17 mouse cellular contexts compared by ENCODE assay signal in the genomic region with DNA sequence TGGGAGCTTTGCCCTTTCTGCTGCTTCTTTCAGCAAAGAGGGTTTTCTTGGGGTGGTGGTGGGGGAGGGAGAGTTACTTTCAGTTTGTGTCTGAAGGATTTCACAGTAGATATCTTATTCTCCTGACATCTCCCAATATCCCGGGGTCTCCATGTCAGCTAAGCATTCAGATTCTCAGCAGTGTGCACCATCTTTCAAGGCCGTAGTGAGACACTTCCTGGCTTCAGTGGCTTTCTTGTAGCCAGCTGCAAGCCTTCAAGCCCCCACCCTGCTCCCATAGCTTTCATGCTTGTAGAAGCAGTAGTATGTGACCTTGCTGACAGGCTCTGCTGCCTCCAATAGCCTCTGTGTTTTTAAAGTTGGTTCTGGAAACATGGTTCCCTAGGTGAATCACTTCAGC. TPM values are rescaled to one million over a fixed set of nuclear protein-coding genes. Genes with fewer than 3 reads are reported as not detected.
A peak's percentile ranks its signal among the peaks of the same experiment; 100 is the strongest.
DNase-seq lines count a peak whose midpoint lies in the region; ATAC-seq and TF ChIP-seq lines count a peak whose summit lies in the region.
"Not testable (repeated sequence)": the region's sequence is repeated elsewhere in the genome, so short reads cannot be mapped to it uniquely, and the experiment has no call there.
"Had no signal": no experiment of that assay in that cellular context is flagged by ENCODE, and none has a peak within 500 bp of the region (broad histone marks: within the 10 kb centered on the region; RNA-seq: fewer than 3 reads in every experiment).

No protein-coding gene starts in this region.

- not testable (repeated sequence) for H3K27me3 ChIP-seq in kidney, postnatal 0 days (ENCODE audit: insufficient read depth, low read length); thymus, adult 2 months (ENCODE audit: control insufficient read depth, insufficient read depth, low read length)

- not testable (repeated sequence) for H3K4me2 ChIP-seq in kidney, postnatal 0 days (ENCODE audit: low read length)

- not testable (repeated sequence) for TF ChIP-seq POLR2A in thymus, adult 2 months (IDR thresholded peaks at IDR 0.05; ENCODE audit: control insufficient read depth, extremely low read depth, insufficient read depth, low read length, poor library complexity)

- not testable (repeated sequence) for H3K9me3 ChIP-seq in kidney, postnatal 0 days (replicated peaks; ENCODE audit: low read length)

- not testable (repeated sequence) for H3K36me3 ChIP-seq in kidney, postnatal 0 days (ENCODE audit: insufficient read depth, low read length); thymus, adult 2 months (ENCODE audit: control insufficient read depth, insufficient read depth, low read length)

- DNase-seq in heart, adult 11 months: peak; percentile 67
- peak; percentile 9 for DNase-seq in kidney, postnatal 0 days (ENCODE audit: low spot score)
- DNase-seq in thymus, adult 2 months: peak; percentile 12
- DNase-seq in thymus, postnatal 10 days (ENCODE audit: low spot score in 2 of 2): peak; percentile 8 to 13
- peak; percentile 49 for DNase-seq in thymus, postnatal 25 days
- peak; percentile 36 for DNase-seq in thymus, postnatal 4 days

- H3K4me1 ChIP-seq in kidney, postnatal 0 days (replicated peaks; ENCODE audit: insufficient read depth, low read length); thymus, adult 2 months (replicated peaks; ENCODE audit: control insufficient read depth, insufficient read depth, low read length): not testable (repeated sequence)

- ATAC-seq in kidney, postnatal 0 days (replicated peaks; ENCODE audit: low FRiP score, low read depth): not testable (repeated sequence)

- WGBS in kidney, postnatal 0 days: 38% methylated on average over 2 of the region's 2 CpGs
- WGBS in thymus, adult 2 months: 78% methylated on average over 2 of the region's 2 CpGs

- not testable (repeated sequence) for H3K4me3 ChIP-seq in kidney, postnatal 0 days (replicated peaks; ENCODE audit: low read depth, low read length); thymus, adult 2 months (ENCODE audit: control insufficient read depth, insufficient read depth, low read length)

- not testable (repeated sequence) for H3K27ac ChIP-seq in kidney, postnatal 0 days
- peak overlapping the region; percentile 77 for H3K27ac ChIP-seq in thymus, adult 2 months (ENCODE audit: control insufficient read depth, insufficient read depth, low read length)

- not testable (repeated sequence) for TF ChIP-seq CTCF in kidney, postnatal 0 days (IDR thresholded peaks at IDR 0.05; ENCODE audit: low read depth); thymus, adult 2 months (IDR thresholded peaks at IDR 0.05; ENCODE audit: borderline replicate concordance, control insufficient read depth, extremely low read depth, insufficient read depth, low read length, poor library complexity)

- H3K9ac ChIP-seq in kidney, postnatal 0 days (ENCODE audit: low read depth, low read length): not testable (repeated sequence)

RNA-seq across cellular contexts. Expression of a gene that starts 36.9 kb away (rescaled TPM):
- 24.0 and 25.4 TPM in 2 replicates for polyA plus RNA-seq in kidney, postnatal 0 days (2015; fragmentation: Nextera tagmentation; extraction: Ambion mirVana)
- polyA plus RNA-seq in thymus, adult 2 months (2012; rRNA removed): 17.0 and 18.4 TPM in 2 replicates
- polyA plus RNA-seq: G1E had no signal

RNA-seq across cellular contexts. Expression of a gene that starts 47.8 kb away (rescaled TPM):
- not detected in 2 replicates for polyA plus RNA-seq in kidney, postnatal 0 days (2015; fragmentation: Nextera tagmentation; extraction: Ambion mirVana)
- polyA plus RNA-seq in thymus, adult 2 months (2012; rRNA removed): not detected in 2 replicates
- polyA plus RNA-seq: activated CD4-positive, CD25-positive, alpha-beta regulatory T cell, adult 4 months; C2C12; cerebellum, adult 2 months; cortical plate, adult 2 months; embryonic facial prominence, embryonic 10.5 days; embryonic facial prominence, embryonic 12.5 days; embryonic facial prominence, embryonic 14.5 days; forebrain, embryonic 11.5 days; forebrain, embryonic 13.5 days; forebrain, embryonic 15.5 days; G1E had no signal

Comparison
In these comparisons a context has a peak if more than half of its experiments do, and no peak if none do; other contexts are left out.
1. DNase-seq: peak in every context shown above with its lines; median percentile 67 in heart, adult 11 months; 49 in thymus, postnatal 25 days; 36 in thymus, postnatal 4 days; 12 in thymus, adult 2 months; 10 in thymus, postnatal 10 days; 9 in kidney, postnatal 0 days.